Mouse (Mus musculus): ENCODE results near the gene Gata3.

Gata3 gene

DNA sequence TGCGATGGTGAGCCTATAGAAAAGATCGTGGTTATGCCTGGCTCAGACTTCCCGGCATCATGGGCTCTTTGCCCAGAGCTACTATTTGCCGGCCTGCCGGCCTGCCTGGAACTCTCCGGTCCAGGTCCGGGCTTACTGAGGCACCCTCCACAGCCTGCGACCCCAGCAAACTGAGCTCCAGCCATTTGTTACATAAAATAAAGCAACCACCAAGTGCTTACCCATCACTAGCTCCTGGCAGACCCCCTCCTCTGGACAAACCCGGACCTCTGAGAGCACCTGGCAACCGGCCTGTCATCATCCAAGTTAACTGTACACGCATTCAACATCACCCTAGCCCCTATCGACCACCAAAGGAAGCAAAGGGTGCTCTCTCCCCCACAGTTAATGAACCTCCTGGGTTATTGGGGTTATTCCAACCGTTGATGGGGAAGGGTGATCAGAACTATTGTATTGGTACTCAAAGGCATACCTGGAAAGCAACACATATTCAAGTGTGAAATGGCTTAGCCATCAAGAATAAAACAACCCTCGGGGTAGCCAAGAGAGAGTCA lies 4.5 kb downstream of the Gata3 start:
- DNase-seq: peak in 1 of 2 experiments; percentile 32

DNA sequence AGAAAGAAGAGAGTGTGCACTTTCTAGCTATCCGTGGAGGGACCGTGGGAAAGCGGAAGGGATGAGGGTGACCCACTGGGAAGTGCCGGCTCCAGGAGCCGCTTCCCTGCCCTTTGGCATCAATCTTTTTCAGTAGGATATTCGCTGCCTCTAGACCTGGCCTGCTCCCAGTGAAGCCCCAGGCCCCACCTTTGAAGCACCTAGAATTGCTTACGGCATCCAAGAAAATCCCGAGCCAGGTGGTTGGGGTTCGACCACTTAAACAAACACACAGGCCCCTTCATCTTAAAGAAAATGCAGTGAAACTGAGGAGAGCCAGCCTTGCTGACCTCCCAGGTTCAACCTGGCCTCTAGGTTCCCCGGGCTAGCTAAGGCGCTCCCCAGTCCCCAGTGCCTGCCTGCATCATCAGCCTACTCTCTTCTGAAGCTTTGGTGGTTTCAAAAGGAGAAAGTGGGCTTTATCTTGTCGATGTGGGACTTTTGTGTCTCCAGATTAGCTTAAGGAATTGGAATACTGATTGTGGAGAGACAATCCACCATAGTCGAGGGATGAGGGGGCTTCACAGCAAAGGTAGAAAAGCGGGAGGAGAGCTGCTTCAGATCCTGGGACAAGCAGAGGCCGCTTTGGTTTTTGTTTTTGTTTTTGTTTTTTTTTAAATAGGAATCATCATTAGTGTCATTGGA lies 5.2 kb downstream of the Gata3 start:
- peak in 1 of 2 experiments; percentile 27 for DNase-seq

DNA sequence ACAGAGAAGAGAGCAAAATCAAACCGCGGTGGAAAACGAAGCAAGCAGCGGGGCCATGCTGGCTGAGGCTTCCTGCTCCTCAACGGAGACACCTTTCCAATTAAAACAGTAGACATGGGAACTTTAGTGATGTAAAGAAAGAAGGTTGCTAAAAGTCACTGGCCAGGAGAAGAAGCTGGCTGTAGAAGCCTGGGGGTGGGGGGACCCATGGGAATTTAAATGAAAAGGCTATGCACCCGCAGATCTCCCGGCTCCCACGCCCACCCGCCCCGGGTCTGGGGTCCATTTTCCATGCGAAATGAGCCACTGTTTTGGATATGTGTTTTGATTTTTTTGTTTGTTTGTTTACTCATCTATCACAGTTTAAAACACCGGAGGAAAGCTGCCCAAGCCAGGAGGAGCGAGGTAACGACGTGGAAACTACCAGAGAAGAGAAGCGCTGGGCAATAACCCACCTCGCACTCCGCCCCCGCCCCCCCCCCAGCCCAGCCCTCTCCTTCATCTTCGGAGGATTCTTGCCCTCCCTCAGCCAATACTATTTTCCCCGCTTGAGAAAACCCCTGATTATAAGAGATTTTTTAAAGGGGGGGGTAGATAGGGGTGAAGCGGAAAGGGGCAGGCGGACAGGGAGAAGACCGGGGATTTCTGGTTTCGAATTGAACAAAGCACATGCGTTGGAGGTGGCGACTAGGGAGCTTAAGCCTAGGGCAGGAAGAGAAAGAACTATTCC lies 5.9 kb downstream of the Gata3 start:
- DNase-seq: no peak

DNA sequence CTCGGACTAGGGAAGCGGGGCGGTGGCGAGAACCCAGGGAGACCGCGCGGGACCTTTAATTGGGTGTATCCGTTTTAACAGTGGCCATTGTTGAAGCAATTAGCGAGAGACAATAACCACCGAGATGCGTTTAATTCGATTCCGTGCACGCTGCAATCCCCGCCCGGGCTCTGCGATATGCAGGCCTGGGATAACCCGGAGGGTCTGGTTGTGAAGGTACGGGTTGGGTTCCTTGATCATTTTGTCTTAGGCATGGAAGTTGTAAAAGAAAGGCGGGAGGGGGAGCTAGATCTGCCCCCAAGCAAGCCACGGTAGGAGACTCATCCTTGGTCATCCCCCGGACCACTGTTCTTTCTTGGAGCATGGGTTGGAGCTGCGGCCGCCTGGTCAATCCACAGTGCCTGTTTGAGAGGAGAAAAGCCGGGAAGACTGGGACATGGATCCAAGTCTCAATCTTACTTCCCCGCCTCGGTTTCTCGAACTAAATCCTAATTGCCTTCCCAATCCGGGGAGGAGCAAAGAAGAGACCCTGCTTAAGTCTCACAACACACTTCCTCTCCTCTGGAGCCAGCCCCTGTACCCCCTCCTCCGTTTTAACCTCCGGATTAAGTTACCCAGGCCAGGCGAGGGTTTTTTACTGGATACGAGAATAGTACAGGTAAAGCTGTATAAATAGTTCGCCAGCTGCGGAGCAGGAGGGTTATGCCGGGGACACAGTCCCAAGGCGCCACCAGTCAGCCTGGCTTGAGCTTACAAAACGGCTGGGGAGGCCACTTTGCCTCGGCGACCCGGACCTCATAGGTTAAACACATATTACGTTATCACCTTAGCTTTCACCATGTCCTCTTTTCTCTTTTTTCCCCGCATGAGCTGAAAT lies 6.7 kb downstream of the Gata3 start:
- peak; percentile 36 to 57 for DNase-seq

DNA sequence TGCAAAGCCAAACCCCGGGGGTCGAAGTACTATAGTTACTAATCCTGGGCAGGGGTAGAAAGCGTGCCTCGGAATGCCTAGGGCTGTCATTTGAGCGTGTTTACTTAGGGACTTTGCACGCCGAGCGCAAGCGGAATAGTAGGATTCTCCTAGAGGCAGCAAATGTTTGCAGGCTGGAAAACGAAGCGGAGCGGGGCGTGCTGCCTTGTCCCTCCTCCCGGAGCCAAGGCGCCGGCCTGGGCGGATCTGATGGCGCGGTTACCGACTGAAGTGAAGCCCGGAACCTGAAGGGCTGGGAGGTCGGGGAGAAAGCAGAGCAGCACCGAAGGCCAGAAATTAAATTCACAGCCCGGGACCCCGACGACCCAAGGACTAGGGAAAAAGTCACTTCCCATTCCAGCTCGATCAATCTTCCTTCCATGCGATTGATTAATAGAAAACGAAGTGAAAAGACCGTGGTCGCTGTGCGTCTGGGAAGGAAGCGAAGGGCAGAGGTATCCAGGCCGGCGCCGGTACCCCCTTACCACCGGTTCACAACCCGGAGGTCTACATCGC lies 7.4 kb downstream of the Gata3 start:
- peak; percentile 37 to 46 for DNase-seq

DNA sequence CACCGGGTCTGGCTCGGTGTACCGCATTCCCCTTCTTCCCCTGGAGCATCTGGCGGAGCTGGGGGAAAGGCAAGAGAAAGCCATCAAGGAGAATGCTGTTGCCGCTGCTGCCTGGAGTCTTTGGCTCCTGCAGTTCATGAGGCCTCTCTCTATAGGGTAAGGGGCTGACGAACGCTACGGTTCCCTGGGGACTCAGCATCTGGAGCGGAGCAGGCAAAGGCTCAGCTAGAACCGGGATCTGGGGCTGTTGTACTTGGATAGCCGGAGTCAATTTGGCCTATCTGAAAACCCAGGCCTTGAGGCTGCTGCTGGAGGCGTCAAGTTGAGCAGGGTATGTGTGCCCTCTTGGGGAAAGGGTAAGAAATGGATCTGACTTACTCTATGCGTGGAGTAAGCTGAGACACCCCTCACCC lies 8.2 kb downstream of the Gata3 start:
- peak in 1 of 2 experiments; percentile 24 for DNase-seq

DNA sequence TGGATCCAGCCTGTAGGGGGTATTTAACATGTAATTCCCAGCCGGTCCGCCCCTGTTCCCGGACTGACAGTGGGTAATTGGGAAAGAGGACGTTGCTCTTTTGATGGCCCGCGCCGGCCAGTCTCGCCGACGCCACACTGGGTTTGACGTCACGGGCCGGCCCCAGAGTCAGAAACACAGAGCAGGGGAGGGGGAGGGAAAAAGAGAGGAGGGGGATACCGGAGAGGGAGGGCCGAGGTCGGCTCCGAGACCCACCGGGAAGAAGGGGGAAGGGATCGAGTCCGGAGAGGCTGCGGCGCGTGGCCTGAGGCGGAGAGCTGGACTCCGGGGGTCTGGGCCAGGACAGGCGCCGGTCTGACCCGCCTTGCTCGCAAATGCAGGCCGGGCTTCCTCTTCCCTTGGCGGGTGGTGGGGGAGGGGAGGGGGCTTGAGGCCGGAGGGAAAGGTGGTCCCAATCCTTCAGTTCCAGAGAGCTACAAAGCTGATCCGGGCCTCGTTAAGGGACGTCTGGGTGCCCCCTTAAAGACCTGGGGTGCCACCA lies 8.7 kb downstream of the Gata3 start, which contains the start of gene 4930412O13Rik:
4930412O13Rik (plus strand) TSS at position 202 of the 541 bp plus-strand sequence.
- DNase-seq: peak in 1 of 2 experiments; percentile 12

DNA sequence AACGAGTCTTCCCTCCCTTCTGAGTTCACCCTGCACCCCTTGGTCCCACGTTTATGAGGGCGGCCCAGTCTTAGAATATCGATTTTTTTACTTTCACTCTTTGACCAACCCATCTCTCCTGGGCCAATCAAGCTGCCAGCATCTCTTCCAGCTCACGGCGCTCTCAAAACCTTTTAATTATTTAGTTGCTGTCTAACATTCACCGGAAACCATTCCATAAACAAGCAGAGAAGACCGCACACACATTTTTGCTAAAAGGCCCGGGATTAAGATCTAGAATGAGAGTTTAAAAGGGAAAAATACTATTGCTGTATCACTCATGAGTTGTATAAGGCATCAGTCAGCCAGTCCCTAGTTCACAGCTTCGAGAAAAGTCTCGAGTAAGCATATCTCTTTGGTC lies 9.6 kb downstream of the Gata3 start:
- DNase-seq: no peak

DNA sequence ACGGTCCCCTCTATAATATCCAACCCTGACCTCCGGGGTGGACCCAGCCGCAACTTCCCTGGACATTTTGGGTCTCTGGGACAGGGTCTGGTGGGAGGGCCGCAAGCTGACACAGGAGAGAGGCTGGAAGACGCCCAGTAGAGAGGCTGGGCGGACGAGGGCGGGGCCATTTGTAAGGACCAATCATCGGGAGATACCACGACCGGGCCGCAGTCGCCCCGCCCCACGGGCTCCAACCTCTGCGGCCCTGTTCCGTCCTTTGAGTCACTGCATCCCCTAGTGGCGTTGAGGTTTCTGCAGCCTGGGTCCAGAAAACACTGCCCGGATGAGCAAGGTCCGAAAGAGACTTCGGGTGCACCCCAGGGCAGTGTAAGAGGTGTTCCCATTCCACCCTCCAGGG lies 10.3 kb downstream of the Gata3 start:
- DNase-seq: peak; percentile 87 to 88

DNA sequence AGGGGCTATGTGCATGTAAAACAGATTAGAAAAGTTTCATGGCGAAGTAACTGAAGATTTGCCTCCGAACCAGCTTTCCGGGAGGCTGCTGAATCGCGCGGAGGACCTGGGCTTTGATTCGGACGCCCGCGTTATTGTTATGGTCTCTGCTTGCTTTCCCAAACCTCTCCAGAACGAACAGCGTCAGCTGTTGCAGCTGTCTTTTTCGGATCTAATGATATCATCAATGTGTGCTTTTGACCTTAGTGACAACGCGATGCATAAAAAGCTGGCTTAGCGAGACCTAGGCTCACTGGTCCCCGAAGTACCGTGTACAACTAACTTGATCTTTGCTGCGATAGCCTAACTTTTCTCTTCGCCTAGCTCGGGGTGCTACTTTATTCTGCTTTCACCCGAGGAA lies 10.7 kb downstream of the Gata3 start:
- DNase-seq: peak in 1 of 2 experiments; percentile 34

DNA sequence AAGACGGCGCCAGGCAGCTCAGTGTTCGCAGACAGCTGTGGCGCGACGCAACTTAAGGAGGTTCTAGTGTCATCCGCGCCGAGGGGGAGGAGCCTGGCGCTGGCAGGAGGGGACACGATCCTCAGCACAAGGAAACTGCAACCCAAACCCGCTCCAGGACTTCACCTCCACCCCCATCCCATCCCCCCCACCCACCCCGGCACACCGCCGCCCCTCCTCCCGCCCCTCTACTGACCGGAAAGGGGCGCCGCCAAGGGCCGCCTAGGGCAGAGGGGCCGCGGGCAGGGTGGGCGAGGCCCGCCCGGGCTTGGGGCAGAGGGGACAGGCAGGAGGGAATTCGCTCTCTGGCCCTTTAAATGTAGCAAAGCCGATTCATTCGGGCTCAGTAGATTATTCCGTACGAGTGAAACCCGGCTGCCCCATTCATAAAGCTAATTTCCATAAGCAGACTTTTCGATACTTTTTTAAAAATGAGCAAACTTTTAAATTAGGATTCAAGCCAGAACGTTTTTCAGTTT lies 11.2 kb downstream of the Gata3 start:
- DNase-seq: peak in 1 of 2 experiments; percentile 20

DNA sequence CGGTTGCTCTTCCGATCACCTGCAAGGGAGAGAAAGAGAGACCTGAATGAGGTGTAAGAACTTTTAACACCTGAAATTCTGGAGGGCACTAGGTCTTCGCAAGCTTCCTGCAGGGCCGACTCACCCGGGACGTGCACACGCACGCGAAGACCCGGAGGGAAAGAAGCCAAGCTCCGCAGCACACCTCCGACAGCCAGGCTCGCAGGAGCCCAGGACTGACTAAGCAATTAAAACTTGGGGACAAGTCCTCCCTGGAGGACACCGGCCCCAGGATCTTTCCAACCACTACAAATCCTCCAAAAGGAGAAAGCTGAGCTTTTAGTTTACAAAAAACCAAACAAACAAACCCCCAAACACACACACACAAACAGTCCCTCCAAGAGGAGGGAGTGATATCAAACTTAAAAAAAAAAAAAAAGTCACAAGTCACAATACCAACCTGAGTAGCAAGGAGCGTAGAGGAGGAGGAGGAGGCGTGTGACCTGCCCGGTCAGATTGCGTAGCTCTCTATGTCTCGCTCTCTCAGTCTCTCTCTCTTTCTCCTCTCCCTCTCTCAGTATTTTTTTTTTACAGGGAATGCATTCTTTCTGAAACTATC lies 11.8 kb downstream of the Gata3 start:
- peak in 1 of 2 experiments; percentile 30 for DNase-seq

DNA sequence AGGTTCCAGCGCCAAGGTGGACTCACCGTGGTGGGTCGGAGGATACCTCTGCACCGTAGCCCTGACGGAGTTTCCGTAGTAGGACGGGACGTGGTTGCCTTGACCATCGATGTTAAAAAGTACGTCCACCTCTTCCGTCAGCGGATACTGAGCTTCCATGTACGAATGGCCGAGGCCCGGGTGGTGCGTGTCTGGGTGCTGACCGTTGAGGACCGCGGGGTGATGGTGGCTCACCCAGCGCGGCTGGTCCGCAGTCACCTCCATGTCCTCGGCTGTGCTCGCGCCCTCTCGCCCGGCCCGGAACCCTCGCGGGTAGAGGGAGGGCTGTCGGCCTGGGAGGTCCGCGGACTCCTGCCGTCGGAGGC lies 12.5 kb downstream of the Gata3 start:
- DNase-seq: peak in 1 of 2 experiments; percentile 36

DNA sequence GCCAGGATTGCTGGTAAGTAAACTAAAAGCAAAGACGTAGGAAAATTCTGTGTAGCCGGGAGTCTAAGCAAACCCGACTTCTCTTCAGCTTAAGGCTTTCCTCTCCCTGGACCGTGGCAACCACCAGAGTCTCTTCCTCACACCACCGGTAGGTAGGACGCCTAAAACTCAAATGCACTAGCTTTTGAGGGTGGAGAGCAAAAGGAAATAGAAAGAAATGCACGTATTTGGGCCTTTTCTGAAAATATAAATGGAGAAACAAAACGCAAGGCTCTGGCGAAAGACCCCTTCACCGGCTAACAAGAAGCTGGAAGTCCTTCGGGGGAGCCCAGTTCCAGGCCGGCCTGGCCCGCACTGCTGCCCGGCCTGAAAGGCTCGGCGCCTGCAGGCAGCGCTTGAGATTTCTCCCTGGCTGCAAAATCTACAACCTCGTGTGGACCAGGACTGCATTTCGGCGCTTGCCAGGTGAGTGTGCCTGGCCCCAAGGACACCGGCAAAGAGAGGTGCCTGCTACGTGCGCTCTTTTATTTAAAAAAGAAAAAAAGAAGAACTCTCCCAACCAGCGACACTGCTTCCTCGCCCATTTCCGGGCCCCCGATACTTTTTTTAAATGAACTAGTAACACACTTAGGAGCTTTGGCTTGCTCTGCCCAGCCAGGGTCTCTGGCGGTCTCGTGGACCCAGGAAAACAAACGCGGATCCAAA lies 13.1 kb downstream of the Gata3 start:
- peak in 1 of 2 experiments; percentile 8 for DNase-seq

DNA sequence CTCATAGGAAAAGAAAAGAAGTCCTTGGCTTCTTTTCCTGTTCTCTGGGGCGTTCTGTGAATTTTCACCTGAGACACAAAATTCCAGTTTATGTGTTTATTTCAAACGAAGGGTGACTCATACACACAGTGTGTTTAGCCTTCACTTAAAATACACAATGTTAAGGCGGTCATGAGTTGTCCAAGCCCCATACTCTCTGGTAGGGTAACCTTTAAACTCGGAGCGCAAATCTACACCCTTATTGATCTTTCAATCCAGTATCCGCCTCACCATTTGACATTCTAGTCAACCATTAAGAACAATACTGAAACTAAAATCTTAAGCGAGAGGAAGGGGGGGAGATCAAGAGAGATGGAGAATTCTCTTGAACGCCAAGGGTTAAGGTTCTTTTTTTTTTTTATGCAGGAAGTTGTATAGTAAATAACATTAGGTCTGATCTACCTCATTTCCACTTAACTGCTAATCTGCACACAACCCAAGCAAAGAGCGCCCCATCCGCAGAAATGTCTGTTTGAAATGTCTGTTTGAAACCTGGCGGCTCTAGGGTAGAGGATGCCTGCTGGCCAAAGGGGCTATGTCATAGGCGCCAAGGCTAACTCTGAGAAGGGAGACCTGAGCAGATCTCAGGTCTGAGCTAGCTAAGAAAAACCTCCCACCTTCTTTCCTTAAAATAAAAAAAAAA lies 14.0 kb downstream of the Gata3 start:
- DNase-seq: no peak

DNA sequence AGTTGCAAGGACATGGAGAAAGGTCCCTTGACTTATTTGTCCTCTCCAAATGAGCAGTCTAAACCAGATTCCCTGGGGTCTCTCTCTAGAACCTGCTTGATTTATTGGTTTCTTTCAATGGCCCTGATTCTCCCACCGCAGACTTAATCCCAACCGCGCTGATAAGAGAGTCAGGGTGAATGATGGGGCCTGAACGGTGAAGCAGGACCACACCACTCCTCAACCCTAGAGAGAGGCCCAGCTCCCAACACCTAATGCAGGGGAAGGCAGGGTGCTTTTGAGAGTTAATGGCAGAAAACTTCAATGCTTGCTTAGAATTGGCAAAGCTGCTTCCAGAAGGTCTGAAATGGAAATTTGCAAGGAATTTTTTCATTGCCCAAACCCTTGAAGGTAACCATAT lies 14.6 kb downstream of the Gata3 start:
- DNase-seq: no peak

DNA sequence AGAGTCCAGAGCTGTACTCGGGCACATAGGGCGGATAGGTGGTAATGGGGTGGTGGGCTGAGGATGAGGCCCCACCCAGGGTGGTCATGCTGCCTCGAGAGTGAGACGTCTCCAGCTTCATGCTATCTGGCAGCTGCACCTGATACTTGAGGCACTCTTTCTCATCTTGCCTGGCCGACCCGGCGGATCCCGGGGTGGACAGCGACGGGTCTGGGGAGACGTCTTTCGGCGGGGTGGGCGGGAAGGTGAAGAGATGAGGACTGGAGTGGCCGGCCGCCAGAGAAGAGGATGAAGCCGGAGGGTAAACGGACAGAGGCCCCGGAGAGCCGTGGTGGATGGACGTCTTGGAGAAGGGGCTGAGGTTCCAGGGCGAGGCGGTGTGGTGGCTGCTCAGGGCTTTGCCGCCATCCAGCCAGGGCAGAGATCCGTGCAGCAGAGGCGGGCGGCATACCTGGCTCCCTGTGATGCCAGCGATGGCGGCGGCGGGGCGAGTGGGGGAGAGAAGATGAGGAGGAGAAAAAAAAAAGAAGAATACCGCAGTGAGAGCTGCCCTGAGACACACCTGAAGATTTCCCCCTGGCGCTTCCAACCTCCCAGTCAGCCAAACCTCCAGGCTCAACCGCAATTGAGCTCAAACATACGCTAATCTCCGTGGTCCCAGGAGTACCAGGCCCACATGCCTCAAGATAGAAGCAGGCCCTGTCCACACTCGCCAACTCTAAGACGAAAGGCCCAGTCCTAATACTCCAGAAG lies 15.2 kb downstream of the Gata3 start:
- peak in 1 of 2 experiments; percentile 9 for DNase-seq

DNA sequence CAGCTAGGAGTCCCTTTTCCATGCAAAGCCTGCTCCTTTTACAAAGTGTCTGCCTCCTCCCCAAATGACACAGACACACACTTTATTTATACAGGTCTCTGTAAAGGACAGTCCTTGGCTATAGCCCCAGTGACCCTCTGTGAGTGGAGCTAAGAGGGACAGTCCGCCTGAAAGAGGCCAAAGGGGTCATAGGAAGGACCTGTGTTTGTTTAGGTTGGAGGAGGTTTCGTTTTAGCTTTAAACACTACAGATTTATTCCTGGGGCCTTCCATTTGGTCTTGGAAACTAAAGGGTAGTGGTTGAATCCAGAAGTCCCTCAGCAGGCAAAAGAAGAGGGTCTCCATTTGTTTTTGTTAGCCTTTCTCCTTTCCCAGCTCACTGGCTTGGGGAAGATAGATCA lies 16.1 kb downstream of the Gata3 start:
- no peak for DNase-seq

DNA sequence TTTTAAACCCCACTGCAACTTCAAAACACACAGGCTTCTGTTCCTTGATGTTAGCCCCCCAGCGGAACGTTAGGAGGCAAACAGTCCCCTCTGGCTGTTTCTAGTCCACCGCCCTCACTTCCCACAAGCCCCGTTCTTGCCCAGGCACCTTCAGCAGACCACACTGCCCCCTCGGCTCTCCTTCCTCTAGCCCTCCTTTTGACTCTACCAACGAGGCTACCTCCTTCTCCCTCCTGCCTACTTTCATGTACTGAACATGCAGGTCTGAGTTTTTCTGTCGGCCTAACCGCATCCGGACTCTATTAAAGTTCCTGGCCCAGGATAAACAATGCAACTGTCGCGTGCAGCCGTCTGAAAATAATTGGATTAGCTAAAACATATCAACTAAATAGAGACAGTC lies 17.2 kb downstream of the Gata3 start:
- no peak for DNase-seq

DNA sequence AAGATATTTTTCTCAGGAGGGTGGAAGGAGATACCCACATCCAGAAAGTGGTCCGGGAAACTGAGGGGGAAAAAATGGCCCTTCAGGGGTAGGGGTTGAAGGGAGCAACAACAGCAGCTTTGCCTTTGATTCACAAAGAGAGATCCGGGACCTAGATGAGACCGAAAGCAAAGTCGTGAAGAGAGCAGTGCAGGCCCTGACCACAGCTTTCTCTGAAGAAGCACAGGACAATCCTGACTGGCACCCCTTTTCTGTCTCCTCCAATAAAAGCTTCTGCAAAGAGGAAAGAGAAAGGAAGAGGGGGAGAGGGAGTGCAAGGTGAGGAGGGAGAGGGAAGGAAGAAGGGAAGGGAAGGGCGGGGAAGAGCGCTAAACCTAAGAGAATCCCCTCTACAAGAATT lies 18.0 kb downstream of the Gata3 start:
- DNase-seq: no peak

Measured in cerebellum, postnatal 14 days (tissue).